Mouse (Mus musculus): Measurements from ENCODE around the gene Ubc.

- TF ChIP-seq CTCF (IDR thresholded peaks at IDR 0.05; ENCODE audit: borderline replicate concordance, control insufficient read depth, extremely low read depth, insufficient read depth, low read length, poor library complexity) (no peak), POLR2A (IDR thresholded peaks at IDR 0.05; ENCODE audit: control insufficient read depth, extremely low read depth, insufficient read depth, low read length, poor library complexity) (peak; percentile 42; the same call in 1 of the 2 replicates)
Measured at GRCm38 (mm10) chr5:125392977-125393621, 3.1 kb upstream of the Ubc start.
